Mouse (Mus musculus): ENCODE data around the gene Ecm2. TPM values are rescaled to one million over a fixed set of nuclear protein-coding genes. Genes with fewer than 3 reads are reported as not detected.

Gene Ecm2
- total RNA-seq, 4 experiments from 2014 or later, result 10.8 to 14.2 (median 11.6) TPM

Other genes with a start within 250 kb of the Ecm2 start
- gene Fgd3, start 184.5 kb upstream of the Ecm2 start, total RNA-seq (2022), result 1 to 10 TPM; 1.2 to 2.4 (median 1.7) TPM
- gene Bicd2, start 163.2 kb upstream of the Ecm2 start, total RNA-seq (2022), result 10 to 100 TPM; 67.9 to 79.2 (median 73.3) TPM
- gene Ippk, start 83.6 kb upstream of the Ecm2 start, total RNA-seq (2022), result 1 to 10 TPM; 5.5 to 7.5 (median 7.1) TPM
- 1 to 10 TPM in 2 of 4 experiments, under 1 TPM in 2; 0.73 to 1.3 (median 1.0) TPM for gene Tes3-ps, start 11.5 kb upstream of the Ecm2 start, total RNA-seq (2022)
- 10 to 100 TPM in 3 of 4 experiments, 1 to 10 TPM in 1; 8.3 to 17.7 (median 15.3) TPM for gene Aspn, start 39.6 kb downstream of the Ecm2 start, total RNA-seq (2022)
- gene Omd, start 77.7 kb downstream of the Ecm2 start, total RNA-seq (2022), result 1 to 10 TPM in 3 of 4 experiments, under 1 TPM in 1; 0.68 to 2.0 (median 1.1) TPM
- gene Ogn, start 103.2 kb downstream of the Ecm2 start, total RNA-seq (2022), result 10 to 100 TPM; 62.1 to 84.1 (median 78.6) TPM
- 1 to 10 TPM; 2.3 to 3.0 (median 2.8) TPM for gene Cenpp, start 148.0 kb downstream of the Ecm2 start, total RNA-seq (2022)
- 10 to 100 TPM; 17.4 to 22.3 (median 21.2) TPM for gene Nol8, start 148.3 kb downstream of the Ecm2 start, total RNA-seq (2022)
- 10 to 100 TPM; 53.0 to 68.1 (median 64.6) TPM for gene Iars, start 177.3 kb downstream of the Ecm2 start, total RNA-seq (2022)

All from heart, adult 8-10 months (tissue).